Mouse (Mus musculus) heart, postnatal 25 days (tissue): ENCODE measurements around the gene Zfp768. TPM values are rescaled to one million over a fixed set of nuclear protein-coding genes. Genes with fewer than 3 reads are reported as not detected.

Source experiments
- DNase-seq: peaks from one replicate; pipeline ENCODE4 v3.0.0; 2022; ENCODE audit warnings: low spot score
- intact Hi-C: fragments of 180-260 bp; cut with DNase I; formaldehyde crosslinking; loops from one replicate; pipeline ENCODE4 v1.15.1; 2025
- total RNA-seq, 2 experiments: library from RNA; stranded (reverse); gene quantifications; 2 replicates each; pipeline ENCODE4 v1.2.3; 2021

Zfp768 gene
- total RNA-seq, 2 experiments from 2014 or later: 35.4 to 41.3 TPM

DNA sequence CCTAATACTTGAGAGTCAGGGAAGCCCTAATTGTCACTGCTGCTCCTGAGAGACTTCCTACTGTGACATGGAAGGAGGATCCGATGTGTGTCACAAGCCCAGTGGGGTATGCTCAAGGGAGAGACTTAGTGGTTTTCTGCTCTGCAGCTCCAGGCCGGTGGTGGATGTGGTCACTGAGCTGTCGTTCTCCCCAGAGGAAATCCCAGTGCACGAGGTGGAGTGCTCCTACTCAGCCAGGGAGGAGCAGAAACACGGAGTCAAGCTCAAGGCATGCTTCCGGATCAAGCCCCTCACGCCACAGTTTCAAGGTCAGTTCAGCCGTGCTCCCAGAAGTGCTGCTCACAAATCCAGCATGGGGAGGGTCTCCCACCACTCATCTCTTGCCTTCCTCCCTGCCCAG is 31.5 kb downstream of the Zfp768 start:
- intact Hi-C loops: loop anchor here (10.0 kb wide), 1 partner anchor 341 kb away; no protein-coding TSS in a partner anchor

DNA sequence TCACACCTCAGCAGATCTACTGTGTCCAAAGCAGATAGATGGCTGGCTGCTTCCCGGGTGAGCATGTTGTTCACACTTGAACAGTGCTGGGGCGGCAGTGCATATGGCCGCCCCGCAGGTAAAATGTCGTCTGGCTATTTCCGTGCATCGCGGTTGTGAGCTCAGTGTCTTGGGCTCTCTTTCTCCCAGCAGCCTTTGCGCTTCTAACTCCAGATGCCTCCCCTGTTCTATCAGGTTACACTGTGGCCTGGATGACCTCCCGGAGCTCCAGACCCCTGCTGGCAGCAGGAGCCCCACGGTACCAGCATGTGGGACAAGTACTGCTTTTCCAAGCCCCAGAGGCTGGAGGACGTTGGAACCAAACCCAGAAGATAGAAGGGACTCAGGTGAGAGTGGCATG is 35.4 kb downstream of the Zfp768 start:
- no peak for DNase-seq
- intact Hi-C loops: loop anchor here (5.0 to 10.0 kb wide), 2 partner anchors 187 to 345 kb away; no protein-coding TSS in a partner anchor

More for the DNA sequence above, 31.5 kb downstream of the Zfp768 start:
- DNase-seq: no peak

DNA sequence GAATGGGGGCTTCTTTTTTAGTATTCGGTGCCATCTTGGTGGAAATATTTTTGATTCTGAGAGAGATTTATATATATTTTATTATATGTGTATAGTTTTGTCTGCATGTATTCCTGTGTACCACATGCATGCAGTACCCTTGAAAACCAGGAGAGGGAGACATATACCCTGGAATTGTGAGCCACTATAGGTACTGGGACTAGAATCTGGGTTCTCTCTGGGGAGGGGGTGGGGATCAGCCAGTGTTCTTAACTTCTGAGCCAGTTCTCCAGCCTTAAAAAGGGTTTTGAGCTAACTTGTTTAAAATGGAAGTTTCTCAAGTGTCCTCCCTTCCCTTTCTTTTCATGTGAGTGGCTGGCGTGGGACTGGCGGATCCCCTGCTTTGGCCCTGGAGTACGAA is 36.5 kb downstream of the Zfp768 start:
- intact Hi-C loops: loop anchor here (5.0 kb wide), 1 partner anchor 188 kb away; no protein-coding TSS in a partner anchor

DNA sequence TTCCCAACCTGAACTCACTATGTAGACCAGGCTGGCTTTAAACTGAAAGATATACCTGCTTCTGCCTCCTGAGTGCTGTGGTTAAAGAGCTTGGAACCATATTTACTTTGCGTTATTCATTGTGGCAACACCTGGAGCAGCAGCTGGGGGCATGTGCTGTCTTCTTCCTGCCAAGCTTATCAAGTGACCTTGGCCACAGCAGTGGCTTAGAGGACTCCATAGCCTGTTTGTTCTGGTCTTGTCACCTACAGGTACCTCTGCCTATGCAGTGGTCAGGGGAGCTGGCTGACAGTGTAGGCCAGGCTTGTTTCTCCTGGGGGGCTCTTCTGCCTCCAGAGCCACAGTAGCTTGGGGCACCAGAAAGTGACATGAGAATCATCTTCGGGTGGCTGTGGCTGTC is 37.0 kb downstream of the Zfp768 start:
- intact Hi-C loops: loop anchor here (5.0 kb wide), 1 partner anchor 189 kb away; no protein-coding TSS in a partner anchor
- DNase-seq: no peak

More for the DNA sequence above, 36.5 kb downstream of the Zfp768 start:
- no peak for DNase-seq

DNA sequence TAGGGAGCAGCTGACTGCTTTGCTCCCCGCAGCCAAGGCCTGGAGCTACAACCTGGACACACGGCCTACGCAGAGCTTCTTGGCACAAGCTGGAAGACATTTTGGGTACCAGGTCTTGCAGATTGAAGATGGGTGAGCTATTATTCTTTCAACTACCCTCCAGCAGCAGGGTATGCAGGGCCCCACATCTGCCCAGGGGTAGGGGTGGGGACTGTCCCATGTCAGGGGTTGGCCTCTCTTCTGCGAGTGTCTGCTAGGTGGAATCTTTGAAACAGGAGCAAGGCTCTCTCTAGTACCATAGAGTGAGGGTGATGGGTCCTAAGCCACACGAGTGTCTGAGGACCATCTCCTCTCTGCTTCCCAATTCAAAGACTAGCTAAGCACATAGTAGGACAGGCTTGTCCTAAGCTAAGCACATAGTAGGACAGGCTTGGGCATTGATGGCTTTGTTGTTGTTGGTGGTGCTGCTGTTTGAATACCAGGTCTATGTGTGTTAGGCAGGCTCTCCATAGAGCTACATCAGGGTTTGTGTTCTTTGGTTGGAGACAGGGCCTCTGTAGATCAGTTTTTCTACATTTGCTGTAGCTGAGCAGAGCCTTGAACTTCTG is 47.7 kb downstream of the Zfp768 start:
- DNase-seq: no peak
- intact Hi-C loops: no loop called here

DNA sequence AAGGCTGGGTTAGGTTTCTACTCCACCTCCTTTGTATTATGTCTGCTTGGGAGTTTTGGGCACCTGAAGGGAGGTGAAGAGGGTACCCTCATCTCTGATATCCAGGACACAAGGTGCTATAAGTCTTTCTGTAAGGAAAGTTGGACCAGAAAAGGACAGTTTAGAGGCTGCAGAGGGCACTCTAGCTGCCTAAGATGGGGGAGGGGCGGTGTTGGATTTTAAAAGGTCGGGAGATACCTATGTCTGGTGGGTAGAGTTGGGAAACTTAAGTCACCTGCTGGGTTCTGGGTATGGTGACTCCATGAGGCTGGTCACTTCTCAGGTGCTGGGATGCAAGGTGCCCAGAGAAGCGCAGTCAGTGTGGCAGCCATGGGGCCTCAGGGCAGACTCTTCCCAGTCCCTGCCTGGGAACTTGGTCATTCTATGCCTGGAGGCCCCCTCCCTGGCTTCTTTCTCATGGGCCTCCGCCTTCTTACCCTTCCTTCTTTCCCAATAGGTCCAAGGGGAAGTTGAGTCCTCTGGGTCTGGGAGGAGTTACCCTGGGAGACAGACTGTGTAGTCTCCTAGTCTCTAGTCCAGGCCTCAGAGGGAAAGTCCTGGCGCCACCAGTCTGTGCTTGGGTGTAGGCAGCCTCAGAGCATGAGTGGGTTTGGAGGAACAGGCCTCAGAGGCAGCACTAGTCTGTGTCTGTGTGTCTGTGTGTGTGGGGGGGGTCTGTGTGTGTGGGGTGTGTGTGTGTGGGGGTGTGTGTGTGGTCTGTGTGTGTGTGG is 48.4 kb downstream of the Zfp768 start:
- intact Hi-C loops: no loop called here
- DNase-seq: no peak

DNA sequence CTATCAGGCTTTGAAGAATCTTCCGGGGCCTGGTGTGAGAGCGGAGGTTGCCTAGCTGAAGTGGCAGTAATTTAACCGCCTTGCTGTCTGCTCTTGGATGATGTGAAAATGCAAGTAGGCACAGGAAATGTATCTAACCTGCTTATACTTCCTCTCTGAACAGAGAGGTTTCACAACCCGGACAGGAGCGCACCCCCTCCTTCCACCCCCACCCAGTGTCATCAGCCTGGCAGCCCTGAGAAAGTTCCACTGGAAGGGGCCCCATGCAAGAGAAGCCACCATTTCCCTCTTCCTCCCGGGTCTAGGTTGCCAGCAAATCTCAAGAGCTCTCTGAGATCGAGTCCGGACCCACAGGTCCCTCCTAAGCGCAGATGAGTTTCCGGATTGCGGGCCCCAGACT is 49.3 kb downstream of the Zfp768 start, which contains the start of gene Itgal:
TSS of gene Itgal (plus strand) at position 163 of the 400 bp plus-strand sequence.
- intact Hi-C loops: no loop called here
- no peak for DNase-seq

Other genes with a start within 250 kb of the Zfp768 start
- gene Qprt, start 223.4 kb downstream of the Zfp768 start, total RNA-seq: not detected
- under 1 TPM; 0.36 to 0.56 TPM for gene Spn, start 207.8 kb downstream of the Zfp768 start, total RNA-seq
- gene Cd2bp2, start 149.5 kb downstream of the Zfp768 start, total RNA-seq: 10 to 100 TPM; 35.6 to 38.1 TPM
- gene Tbc1d10b, start 137.1 kb downstream of the Zfp768 start, total RNA-seq: 10 to 100 TPM; 28.8 to 29.1 TPM
- 1 to 10 TPM in 1 of 2 experiments, under 1 TPM in 1; 0.99 to 2.9 TPM for gene Mylpf, start 136.7 kb downstream of the Zfp768 start, total RNA-seq
- 1 to 10 TPM; 6.0 to 7.1 TPM for gene Zfp553, start 112.5 kb downstream of the Zfp768 start, total RNA-seq
- gene Sept1, start 112.5 kb downstream of the Zfp768 start, total RNA-seq: 1 to 10 TPM; 3.2 to 6.7 TPM
- 10 to 100 TPM; 17.1 to 20.9 TPM for gene Zfp771, start 101.3 kb downstream of the Zfp768 start, total RNA-seq
- 10 to 100 TPM; 46.7 to 47.5 TPM for gene Dctpp1, start 84.9 kb downstream of the Zfp768 start, total RNA-seq
- gene Sephs2, start 71.5 kb downstream of the Zfp768 start, total RNA-seq: 10 to 100 TPM; 27.8 to 30.0 TPM
- 1 to 10 TPM; 1.2 to 2.0 TPM for gene Itgal, start 49.3 kb downstream of the Zfp768 start, total RNA-seq
- 1 to 10 TPM; 3.4 to 4.7 TPM for gene Zfp747, start 30.5 kb upstream of the Zfp768 start, total RNA-seq
- 1 to 10 TPM; 2.2 to 2.3 TPM for gene 9130019O22Rik, start 41.6 kb upstream of the Zfp768 start, total RNA-seq
- gene E430018J23Rik, start 48.0 kb upstream of the Zfp768 start, total RNA-seq: 1 to 10 TPM; 4.4 to 5.3 TPM
- 1 to 10 TPM; 2.7 to 2.8 TPM for gene Zfp764, start 61.2 kb upstream of the Zfp768 start, total RNA-seq
- 1 to 10 TPM; 2.8 TPM for gene Zfp688, start 76.5 kb upstream of the Zfp768 start, total RNA-seq
- gene Zfp689, start 103.6 kb upstream of the Zfp768 start, total RNA-seq: 1 to 10 TPM; 1.7 to 1.9 TPM
- gene Prr14, start 114.0 kb upstream of the Zfp768 start, total RNA-seq: 10 to 100 TPM; 26.0 to 26.3 TPM
- gene Fbrs, start 133.6 kb upstream of the Zfp768 start, total RNA-seq: 10 to 100 TPM; 32.9 to 34.0 TPM
- gene Srcap, start 166.4 kb upstream of the Zfp768 start, total RNA-seq: 10 to 100 TPM; 54.4 to 58.7 TPM
- 10 to 100 TPM in 1 of 2 experiments, 1 to 10 TPM in 1; 10.0 to 10.1 TPM for gene Gm42715, start 174.0 kb upstream of the Zfp768 start, total RNA-seq
- gene Tmem265, start 215.8 kb upstream of the Zfp768 start, total RNA-seq: not detected
- gene Phkg2, start 227.8 kb upstream of the Zfp768 start, total RNA-seq: 10 to 100 TPM; 15.6 to 18.9 TPM
- gene Ccdc189, start 243.0 kb upstream of the Zfp768 start, total RNA-seq: 10 to 100 TPM; 11.3 to 11.4 TPM
- 10 to 100 TPM; 37.8 to 44.8 TPM for gene Rnf40, start 243.2 kb upstream of the Zfp768 start, total RNA-seq